Mouse (Mus musculus): Measurements from ENCODE around the gene Gm37240. TPM values are rescaled to one million over a fixed set of nuclear protein-coding genes. Genes with fewer than 3 reads are reported as not detected.

The Gm37240 gene
- polyA plus RNA-seq, 1 experiment, result 1.0 TPM

- WGBS, result 88% methylated on average over 11 of the region's 11 CpGs
- TF ChIP-seq POLR2A (IDR thresholded peaks at IDR 0.05; ENCODE audit: borderline replicate concordance, control insufficient read depth, low read depth, low read length), result no peak
- TF ChIP-seq CTCF (IDR thresholded peaks at IDR 0.05; ENCODE audit: control insufficient read depth, insufficient read depth, low read length), result no peak
- Histone ChIP-seq H3K4me1 (ENCODE audit: control insufficient read depth, insufficient read depth, low read length) (no peaks in the 10 kb centered on the region), H3K27ac (ENCODE audit: control insufficient read depth, insufficient read depth, low read depth, low read length, poor library complexity) (no peak overlapping the region), H3K4me3 (replicated peaks; ENCODE audit: control insufficient read depth, low read depth, low read length) (no peak overlapping the region)
Observed at GRCm38 (mm10) chr3:84978676-84979075, 908.6 kb downstream of the Gm37240 start.

- WGBS, result 90% methylated on average over 9 of the region's 9 CpGs
Observed at GRCm38 (mm10) chr3:84974193-84974592, 913.1 kb downstream of the Gm37240 start.

GRCm38 (mm10) chr3:84972881-84973280 is 914.4 kb downstream of the Gm37240 start:
- Histone ChIP-seq H3K4me3 (replicated peaks; ENCODE audit: control insufficient read depth, low read depth, low read length) (no peak overlapping the region), H3K4me1 (ENCODE audit: control insufficient read depth, insufficient read depth, low read length) (no peaks in the 10 kb centered on the region), H3K27ac (ENCODE audit: control insufficient read depth, insufficient read depth, low read depth, low read length, poor library complexity) (no peak overlapping the region)
- TF ChIP-seq CTCF (IDR thresholded peaks at IDR 0.05; ENCODE audit: control insufficient read depth, insufficient read depth, low read length) (no peak), POLR2A (IDR thresholded peaks at IDR 0.05; ENCODE audit: borderline replicate concordance, control insufficient read depth, low read depth, low read length) (no peak)
- WGBS, result 95% methylated on average over 2 of the region's 2 CpGs

More at GRCm38 (mm10) chr3:84974193-84974592, 913.1 kb downstream of the Gm37240 start:
- Histone ChIP-seq H3K4me1 (ENCODE audit: control insufficient read depth, insufficient read depth, low read length) (no peaks in the 10 kb centered on the region), H3K4me3 (replicated peaks; ENCODE audit: control insufficient read depth, low read depth, low read length) (no peak overlapping the region), H3K27ac (ENCODE audit: control insufficient read depth, insufficient read depth, low read depth, low read length, poor library complexity) (no peak overlapping the region)
- TF ChIP-seq CTCF (IDR thresholded peaks at IDR 0.05; ENCODE audit: control insufficient read depth, insufficient read depth, low read length), result no peak
- no peak for TF ChIP-seq POLR2A (IDR thresholded peaks at IDR 0.05; ENCODE audit: borderline replicate concordance, control insufficient read depth, low read depth, low read length)

GRCm38 (mm10) chr3:84971561-84971960 is 915.8 kb downstream of the Gm37240 start:
- Histone ChIP-seq H3K4me1 (ENCODE audit: control insufficient read depth, insufficient read depth, low read length) (no peaks in the 10 kb centered on the region), H3K4me3 (replicated peaks; ENCODE audit: control insufficient read depth, low read depth, low read length) (no peak overlapping the region), H3K27ac (ENCODE audit: control insufficient read depth, insufficient read depth, low read depth, low read length, poor library complexity) (no peak overlapping the region)
- TF ChIP-seq CTCF (IDR thresholded peaks at IDR 0.05; ENCODE audit: control insufficient read depth, insufficient read depth, low read length) (no peak), POLR2A (IDR thresholded peaks at IDR 0.05; ENCODE audit: borderline replicate concordance, control insufficient read depth, low read depth, low read length) (no peak)
- 85% methylated on average over 5 of the region's 5 CpGs for WGBS

DNA sequence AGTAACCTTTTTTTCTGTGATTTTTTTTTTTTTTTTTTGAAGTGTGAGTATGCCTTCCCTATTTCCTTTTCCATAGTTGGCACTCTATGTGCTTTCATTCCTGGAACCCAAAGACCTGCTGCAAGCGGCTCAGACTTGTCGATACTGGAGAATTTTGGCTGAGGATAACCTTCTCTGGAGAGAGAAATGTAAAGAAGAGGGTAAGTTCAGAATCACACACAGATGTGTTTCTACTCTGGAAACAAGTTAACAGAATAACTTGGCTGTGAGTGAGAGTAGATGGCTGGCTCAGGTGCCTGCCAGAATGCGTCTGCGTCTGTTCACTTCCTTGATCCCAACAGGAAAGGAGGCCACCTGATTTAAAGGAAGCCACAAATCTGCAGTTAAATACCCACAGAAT is 920.0 kb downstream of the Gm37240 start:
- TF ChIP-seq CTCF (IDR thresholded peaks at IDR 0.05; ENCODE audit: control insufficient read depth, insufficient read depth, low read length) (no peak), POLR2A (IDR thresholded peaks at IDR 0.05; ENCODE audit: borderline replicate concordance, control insufficient read depth, low read depth, low read length) (no peak)
- WGBS, result 83% methylated on average over 4 of the region's 4 CpGs
- H3K27ac ChIP-seq (ENCODE audit: control insufficient read depth, insufficient read depth, low read depth, low read length, poor library complexity), result no peak overlapping the region

DNA sequence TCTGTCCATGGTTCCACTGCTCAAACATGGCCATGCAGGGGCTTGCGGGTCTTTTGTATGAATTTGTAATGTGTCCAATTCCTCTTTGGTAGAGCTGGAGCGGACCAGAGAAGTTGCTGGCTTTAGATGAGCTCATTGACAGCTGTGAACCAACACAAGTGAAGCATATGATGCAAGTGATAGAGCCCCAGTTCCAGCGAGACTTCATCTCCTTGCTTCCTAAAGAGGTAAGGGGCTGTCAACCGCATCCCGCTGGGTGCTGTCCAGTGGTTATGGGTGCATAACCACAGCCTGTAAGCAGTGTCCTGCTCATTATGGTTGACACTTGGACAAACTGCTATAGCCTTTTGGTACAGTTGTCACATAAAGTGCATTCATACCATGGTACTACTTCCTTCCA is 922.2 kb downstream of the Gm37240 start:
- H3K4me3 ChIP-seq (replicated peaks; ENCODE audit: control insufficient read depth, low read depth, low read length), result no peak overlapping the region
- TF ChIP-seq POLR2A (IDR thresholded peaks at IDR 0.05; ENCODE audit: borderline replicate concordance, control insufficient read depth, low read depth, low read length) (no peak), CTCF (IDR thresholded peaks at IDR 0.05; ENCODE audit: control insufficient read depth, insufficient read depth, low read length) (no peak)
- H3K27ac ChIP-seq (ENCODE audit: control insufficient read depth, insufficient read depth, low read depth, low read length, poor library complexity), result no peak overlapping the region
- WGBS, result 88% methylated on average over 5 of the region's 5 CpGs
- H3K4me1 ChIP-seq (ENCODE audit: control insufficient read depth, insufficient read depth, low read length), result no peaks in the 10 kb centered on the region

More for the DNA sequence above, 920.0 kb downstream of the Gm37240 start:
- Histone ChIP-seq H3K4me3 (replicated peaks; ENCODE audit: control insufficient read depth, low read depth, low read length) (no peak overlapping the region), H3K4me1 (ENCODE audit: control insufficient read depth, insufficient read depth, low read length) (no peaks in the 10 kb centered on the region)

DNA sequence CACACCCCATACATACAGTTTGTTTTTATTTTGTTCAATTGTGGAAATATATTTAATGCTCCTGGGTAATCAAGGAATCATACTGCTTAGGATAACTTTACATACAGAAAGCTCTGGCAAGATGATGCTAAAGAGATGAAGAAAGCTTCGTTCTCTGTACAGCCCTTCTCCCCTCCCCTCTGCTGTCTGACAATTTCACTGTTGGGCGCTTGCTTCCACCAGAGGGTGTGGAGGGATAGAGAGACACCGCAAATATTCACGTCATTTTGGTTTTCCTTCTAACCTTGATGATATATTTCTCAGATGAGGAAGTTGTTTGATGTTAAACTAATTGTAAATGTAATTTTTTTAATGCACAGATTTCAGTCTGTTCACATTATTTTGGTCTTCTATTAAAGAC is 931.5 kb downstream of the Gm37240 start:
- TF ChIP-seq CTCF (IDR thresholded peaks at IDR 0.05; ENCODE audit: control insufficient read depth, insufficient read depth, low read length) (no peak), POLR2A (IDR thresholded peaks at IDR 0.05; ENCODE audit: borderline replicate concordance, control insufficient read depth, low read depth, low read length) (no peak)
- Histone ChIP-seq H3K27ac (ENCODE audit: control insufficient read depth, insufficient read depth, low read depth, low read length, poor library complexity) (no peak overlapping the region), H3K4me3 (replicated peaks; ENCODE audit: control insufficient read depth, low read depth, low read length) (no peak overlapping the region), H3K4me1 (ENCODE audit: control insufficient read depth, insufficient read depth, low read length) (no peaks in the 10 kb centered on the region)
- 51% methylated on average over 4 of the region's 4 CpGs for WGBS

DNA sequence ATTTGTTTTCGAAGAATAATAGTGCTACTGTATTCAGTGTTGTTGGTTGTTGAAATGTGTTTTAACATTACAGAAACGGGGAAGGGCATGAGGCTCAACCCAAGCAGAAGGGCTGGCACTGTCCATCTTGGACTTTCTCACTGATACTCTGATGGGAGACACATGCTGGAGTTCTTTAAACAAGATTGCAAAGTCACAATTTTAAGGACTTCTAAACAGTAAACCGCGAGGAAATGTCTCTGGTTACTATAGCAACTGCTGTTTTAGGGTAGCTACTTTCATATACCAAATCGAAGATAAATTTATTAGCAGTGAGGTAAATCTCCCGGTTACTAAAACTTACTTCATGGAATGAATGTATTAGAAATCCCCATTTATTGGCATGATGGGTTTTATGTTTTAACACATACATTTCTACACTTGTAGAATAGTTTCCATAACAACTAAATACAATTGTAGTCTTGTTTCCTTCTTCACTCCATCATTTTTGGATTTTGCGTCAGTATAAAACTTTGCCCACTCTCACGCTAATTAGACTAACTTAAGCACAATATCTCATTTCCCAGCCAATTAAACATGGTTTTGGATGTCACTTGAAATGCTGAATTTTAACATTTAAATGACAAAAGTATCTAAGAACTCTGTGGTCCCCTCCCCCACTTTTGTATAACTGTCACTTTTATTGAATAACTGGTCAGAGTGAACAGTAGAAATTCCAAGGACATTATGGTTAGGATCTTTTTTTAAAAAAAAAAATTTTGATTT is 932.1 kb downstream of the Gm37240 start:
- WGBS, result 89% methylated on average over 8 of the region's 8 CpGs
- no peak overlapping the region for H3K27ac ChIP-seq (ENCODE audit: control insufficient read depth, insufficient read depth, low read depth, low read length, poor library complexity)
- no peak for TF ChIP-seq CTCF (IDR thresholded peaks at IDR 0.05; ENCODE audit: control insufficient read depth, insufficient read depth, low read length)
- TF ChIP-seq POLR2A (IDR thresholded peaks at IDR 0.05; ENCODE audit: borderline replicate concordance, control insufficient read depth, low read depth, low read length), result no peak
- no peaks in the 10 kb centered on the region for H3K4me1 ChIP-seq (ENCODE audit: control insufficient read depth, insufficient read depth, low read length)
- no peak overlapping the region for H3K4me3 ChIP-seq (replicated peaks; ENCODE audit: control insufficient read depth, low read depth, low read length)
